Mouse (Mus musculus): ENCODE data around the gene Fam214b. TPM values are rescaled to one million over a fixed set of nuclear protein-coding genes. Genes with fewer than 3 reads are reported as not detected.

Fam214b gene
- polyA plus RNA-seq, 1 experiment from 2014 or later: 7.4 TPM

DNA sequence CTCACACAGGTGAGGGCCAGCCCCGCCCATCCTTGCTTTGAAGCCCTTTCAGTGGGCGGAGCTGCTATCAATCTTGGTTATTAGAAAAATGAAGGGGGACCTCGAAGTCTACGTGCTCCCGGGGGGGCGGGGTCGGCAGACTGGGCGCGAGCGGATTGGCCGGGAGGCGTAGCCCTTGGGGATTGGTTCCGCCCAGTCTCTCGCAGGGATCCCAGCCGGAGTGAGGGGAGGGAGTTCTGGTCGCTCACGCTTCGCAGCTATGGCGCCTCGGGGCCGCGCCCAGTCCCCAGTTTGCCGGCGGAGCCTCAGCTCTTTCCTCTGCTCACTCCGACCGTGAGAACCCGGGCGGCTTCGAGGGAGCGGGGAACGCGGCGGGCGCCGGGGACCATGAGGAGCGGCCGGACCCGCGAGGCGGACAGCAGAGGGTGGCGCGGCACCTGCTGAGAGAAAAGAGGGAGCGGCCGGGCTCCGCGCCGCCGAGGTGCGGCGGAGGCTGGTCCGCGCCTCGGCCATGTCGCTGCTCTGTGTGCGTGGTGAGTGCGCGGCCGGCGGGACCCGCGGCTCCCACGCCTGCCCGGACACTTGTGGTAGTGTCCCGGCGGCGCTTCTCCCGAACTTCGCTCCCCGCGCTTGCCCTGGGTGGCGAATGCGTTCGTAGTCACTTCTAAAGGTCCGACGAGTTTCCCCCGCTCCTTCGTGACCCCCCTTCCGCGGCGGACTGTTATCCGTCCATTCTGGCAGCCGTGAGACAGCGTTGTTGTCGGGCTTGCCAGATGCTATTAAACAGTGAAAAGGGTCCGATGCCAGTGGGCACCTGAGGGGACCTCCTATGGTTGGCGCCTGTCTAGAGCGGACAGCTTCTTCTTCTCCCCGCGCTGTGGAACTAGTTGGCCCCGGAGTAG, 13.0 kb upstream of the Fam214b start, which contains the start of gene Unc13b:
Unc13b (plus strand) TSS at position 201 of the 902 bp plus-strand sequence.
- peak within 1 kb of the TSS; percentile 64 for H3K4me3 ChIP-seq (ENCODE audit: low read depth, low read length)
- no peak within 1 kb of the TSS for H3K27ac ChIP-seq (ENCODE audit: low read depth, low read length)

DNA sequence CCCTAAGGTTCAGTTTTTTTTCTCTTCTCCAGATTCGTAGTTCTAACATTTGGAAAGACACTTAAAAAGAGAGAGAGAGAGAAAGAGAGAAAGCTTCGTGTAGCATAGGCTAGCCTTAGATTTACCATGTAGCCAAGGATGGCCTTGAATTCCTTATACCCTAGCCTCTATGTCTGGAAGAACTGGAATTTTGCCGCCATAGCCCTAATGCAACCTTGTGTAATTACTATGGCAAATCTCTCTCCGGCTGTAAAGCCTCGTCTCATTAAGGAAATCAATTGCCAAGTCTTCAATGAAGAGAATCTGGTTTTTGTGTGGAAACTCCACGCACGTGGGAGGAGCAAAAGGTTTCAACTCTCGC, 12.4 kb upstream of the Fam214b start:
- H3K27me3 ChIP-seq (replicated peaks; ENCODE audit: control insufficient read depth, insufficient read depth, low read length): peaks cover 20% of the 10 kb centered on the region
- WGBS: 23% methylated on average over 8 of the region's 8 CpGs
- H3K27ac ChIP-seq (ENCODE audit: low read depth, low read length): no peak overlapping the region
- no peak overlapping the region for H3K9ac ChIP-seq (ENCODE audit: low read depth, low read length)
- H3K36me3 ChIP-seq (ENCODE audit: control insufficient read depth, insufficient read depth, low read length): no peaks in the 10 kb centered on the region
- no peak for DNase-seq (ENCODE audit: low spot score)
- H3K4me1 ChIP-seq (replicated peaks; ENCODE audit: control insufficient read depth, insufficient read depth, low read length): no peaks in the 10 kb centered on the region; the same call in 1 of the 2 replicates
- no peaks in the 10 kb centered on the region for H3K9me3 ChIP-seq (ENCODE audit: control insufficient read depth, low read length)
- ATAC-seq (replicated peaks; ENCODE audit: low FRiP score): no peak
- H3K4me2 ChIP-seq: peak overlapping the region; percentile 96
- peak overlapping the region; percentile 64 for H3K4me3 ChIP-seq (ENCODE audit: low read depth, low read length)

More for the DNA sequence above, 13.0 kb upstream of the Fam214b start, which contains the start of gene Unc13b:
- under 1% methylated on average over 88 of the region's 90 CpGs for WGBS
- ATAC-seq (replicated peaks; ENCODE audit: low FRiP score): peak; percentile 98
- DNase-seq (ENCODE audit: low spot score): peak; percentile 89
- H3K27me3 ChIP-seq (replicated peaks; ENCODE audit: control insufficient read depth, insufficient read depth, low read length): peaks cover 20% of the 10 kb centered on the region
- peak within 1 kb of the TSS; percentile 28 for H3K9ac ChIP-seq (ENCODE audit: low read depth, low read length)
- H3K4me1 ChIP-seq (replicated peaks; ENCODE audit: control insufficient read depth, insufficient read depth, low read length): no peaks in the 10 kb centered on the region; the same call in 1 of the 2 replicates
- no peaks in the 10 kb centered on the region for H3K36me3 ChIP-seq (ENCODE audit: control insufficient read depth, insufficient read depth, low read length)
- H3K9me3 ChIP-seq (ENCODE audit: control insufficient read depth, low read length): no peaks in the 10 kb centered on the region
- H3K4me2 ChIP-seq: peak within 1 kb of the TSS; percentile 96

DNA sequence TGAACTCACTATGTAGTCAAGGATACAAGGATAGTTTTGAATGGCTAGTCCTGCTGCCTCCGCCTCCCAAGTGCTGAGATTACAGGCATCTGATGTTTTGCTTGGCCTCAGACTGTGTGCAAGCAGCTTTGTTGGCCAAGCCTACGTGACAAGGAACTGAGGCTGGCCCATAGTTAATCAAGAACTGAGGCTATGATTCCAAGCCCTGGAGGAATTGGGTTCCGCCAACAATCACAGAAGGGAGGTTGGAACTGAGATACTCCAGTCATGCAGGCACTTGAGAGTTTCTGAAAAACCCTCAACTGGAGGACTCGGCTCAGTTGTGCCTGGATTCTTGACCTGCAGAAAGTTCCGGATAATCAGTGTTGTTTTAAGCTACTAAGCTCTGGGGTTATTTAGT, 11.6 kb upstream of the Fam214b start:
- Histone ChIP-seq H3K4me3 (ENCODE audit: low read depth, low read length) (no peak overlapping the region), H3K9ac (ENCODE audit: low read depth, low read length) (no peak overlapping the region), H3K27me3 (replicated peaks; ENCODE audit: control insufficient read depth, insufficient read depth, low read length) (peaks cover 20% of the 10 kb centered on the region), H3K36me3 (ENCODE audit: control insufficient read depth, insufficient read depth, low read length) (no peaks in the 10 kb centered on the region), H3K4me2 (no peak overlapping the region), H3K27ac (ENCODE audit: low read depth, low read length) (no peak overlapping the region), H3K4me1 (replicated peaks; ENCODE audit: control insufficient read depth, insufficient read depth, low read length) (no peaks in the 10 kb centered on the region; the same call in 1 of the 2 replicates), H3K9me3 (ENCODE audit: control insufficient read depth, low read length) (no peaks in the 10 kb centered on the region)
- DNase-seq (ENCODE audit: low spot score) (no peak), ATAC-seq (replicated peaks; ENCODE audit: low FRiP score) (no peak)
- WGBS: 86% methylated on average over 5 of the region's 5 CpGs

DNA sequence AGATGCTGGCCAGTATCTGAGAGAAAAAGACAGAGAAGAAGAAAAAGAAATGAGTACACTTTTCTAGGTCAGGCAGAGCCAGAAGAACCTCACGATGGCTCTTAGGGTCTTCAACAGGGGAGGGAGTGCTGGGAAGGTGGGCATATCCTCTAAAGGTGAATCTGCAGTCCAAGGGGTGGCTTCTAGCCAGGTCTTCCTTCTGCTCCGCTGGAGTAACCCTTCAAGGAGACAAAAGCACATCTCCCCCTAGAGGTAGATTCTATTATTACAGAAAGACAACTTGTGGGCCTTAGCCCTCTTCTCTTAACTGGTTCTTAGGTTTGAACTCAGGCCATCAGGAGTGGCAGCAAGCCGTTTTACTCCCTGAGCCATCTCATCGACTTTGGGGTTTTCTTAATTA, 6.6 kb upstream of the Fam214b start:
- peak; percentile 47; the same call in 1 of the 2 replicates for ATAC-seq (replicated peaks; ENCODE audit: low FRiP score)
- H3K9ac ChIP-seq (ENCODE audit: low read depth, low read length): no peak overlapping the region

DNA sequence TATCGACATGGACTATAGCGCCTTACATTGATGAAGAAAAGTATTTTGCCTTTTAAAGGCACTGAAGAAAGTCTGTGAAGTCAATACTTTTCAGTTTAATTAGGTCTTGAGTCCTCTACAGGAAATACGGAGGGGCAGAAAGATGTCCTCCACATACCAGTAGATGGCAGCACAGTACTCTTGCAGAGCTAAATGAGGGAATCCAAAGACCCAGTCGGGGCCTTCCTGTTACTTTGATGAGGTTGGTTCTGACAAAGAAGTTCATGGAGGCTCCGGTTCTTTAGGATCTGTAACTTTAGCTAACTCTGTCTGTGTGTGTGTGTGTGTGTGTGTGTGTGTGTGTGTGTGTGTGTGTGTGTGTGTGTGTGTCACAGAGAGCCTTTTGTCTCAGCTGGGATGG, 1.2 kb upstream of the Fam214b start:
- Histone ChIP-seq H3K4me3 (ENCODE audit: low read depth, low read length) (no peak overlapping the region), H3K9me3 (ENCODE audit: control insufficient read depth, low read length) (no peaks in the 10 kb centered on the region), H3K27me3 (replicated peaks; ENCODE audit: control insufficient read depth, insufficient read depth, low read length) (no peaks in the 10 kb centered on the region), H3K4me1 (replicated peaks; ENCODE audit: control insufficient read depth, insufficient read depth, low read length) (peaks cover 27% of the 10 kb centered on the region), H3K9ac (ENCODE audit: low read depth, low read length) (no peak overlapping the region), H3K27ac (ENCODE audit: low read depth, low read length) (no peak overlapping the region), H3K36me3 (ENCODE audit: control insufficient read depth, insufficient read depth, low read length) (no peaks in the 10 kb centered on the region), H3K4me2 (peak overlapping the region; percentile 25; the same call in 1 of the 2 replicates)
- DNase-seq (ENCODE audit: low spot score) (peak; percentile 43), ATAC-seq (replicated peaks; ENCODE audit: low FRiP score) (no peak)
- 9% methylated on average over 5 of the region's 5 CpGs for WGBS

More for the DNA sequence above, 6.6 kb upstream of the Fam214b start:
- no peaks in the 10 kb centered on the region for H3K27me3 ChIP-seq (replicated peaks; ENCODE audit: control insufficient read depth, insufficient read depth, low read length)
- 11% methylated on average over 4 of the region's 4 CpGs for WGBS
- no peak overlapping the region for H3K27ac ChIP-seq (ENCODE audit: low read depth, low read length)
- no peak for DNase-seq (ENCODE audit: low spot score)
- no peaks in the 10 kb centered on the region for H3K4me1 ChIP-seq (replicated peaks; ENCODE audit: control insufficient read depth, insufficient read depth, low read length)
- no peak overlapping the region for H3K4me2 ChIP-seq
- H3K36me3 ChIP-seq (ENCODE audit: control insufficient read depth, insufficient read depth, low read length): no peaks in the 10 kb centered on the region
- H3K9me3 ChIP-seq (ENCODE audit: control insufficient read depth, low read length): no peaks in the 10 kb centered on the region
- no peak overlapping the region for H3K4me3 ChIP-seq (ENCODE audit: low read depth, low read length)

DNA sequence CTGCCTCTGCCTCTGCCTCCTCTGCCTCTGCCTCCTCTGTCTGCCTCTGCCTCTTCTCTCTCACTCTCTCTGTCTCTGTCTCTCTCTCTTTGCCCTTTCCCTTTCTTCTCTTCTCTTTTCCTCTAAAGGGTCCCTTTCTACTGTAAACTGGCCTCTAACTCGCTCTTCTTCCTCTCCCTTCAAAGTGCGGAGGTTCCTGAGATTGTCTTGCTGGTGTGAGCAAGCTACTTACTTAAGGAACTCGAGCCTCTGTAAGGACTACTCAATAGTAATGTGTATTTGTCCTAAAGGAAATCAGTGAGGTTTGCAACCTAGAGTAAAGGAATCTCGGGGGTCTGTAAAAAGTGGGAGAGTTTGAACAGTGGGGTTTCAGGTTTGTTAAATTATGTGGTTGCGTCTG, 587 bp upstream of the Fam214b start:
- Histone ChIP-seq H3K9me3 (ENCODE audit: control insufficient read depth, low read length) (no peaks in the 10 kb centered on the region), H3K27ac (ENCODE audit: low read depth, low read length) (no peak overlapping the region), H3K4me1 (replicated peaks; ENCODE audit: control insufficient read depth, insufficient read depth, low read length) (peaks cover 27% of the 10 kb centered on the region), H3K36me3 (ENCODE audit: control insufficient read depth, insufficient read depth, low read length) (no peaks in the 10 kb centered on the region), H3K4me3 (ENCODE audit: low read depth, low read length) (no peak overlapping the region), H3K4me2 (peak overlapping the region; percentile 25; the same call in 1 of the 2 replicates), H3K9ac (ENCODE audit: low read depth, low read length) (no peak overlapping the region), H3K27me3 (replicated peaks; ENCODE audit: control insufficient read depth, insufficient read depth, low read length) (no peaks in the 10 kb centered on the region)
- WGBS: 51% methylated on average over 5 of the region's 5 CpGs
- ATAC-seq (replicated peaks; ENCODE audit: low FRiP score) (no peak), DNase-seq (ENCODE audit: low spot score) (no peak)

DNA sequence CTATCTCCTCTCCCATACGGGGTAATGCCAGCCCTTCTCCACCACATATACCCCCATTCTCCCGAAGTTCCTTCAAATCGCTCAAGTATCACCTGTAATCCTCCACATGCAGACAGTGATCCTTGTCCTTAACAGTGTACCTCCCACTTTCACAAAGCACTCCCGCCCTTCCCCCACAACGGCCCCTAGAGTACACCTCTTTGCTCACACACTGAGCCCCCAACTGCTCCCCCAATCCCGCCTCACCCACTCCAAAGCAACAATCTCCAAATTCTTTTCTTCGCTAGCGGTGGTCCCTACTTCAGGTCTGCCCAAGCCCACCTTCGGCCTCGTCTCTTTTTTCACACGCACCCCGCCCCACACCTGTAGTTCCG, 748 bp downstream of the Fam214b start:
- Histone ChIP-seq H3K4me3 (ENCODE audit: low read depth, low read length) (peak overlapping the region; percentile 51), H3K4me2 (peak overlapping the region; percentile 75), H3K36me3 (ENCODE audit: control insufficient read depth, insufficient read depth, low read length) (no peaks in the 10 kb centered on the region), H3K9me3 (ENCODE audit: control insufficient read depth, low read length) (no peaks in the 10 kb centered on the region), H3K27ac (ENCODE audit: low read depth, low read length) (no peak overlapping the region), H3K27me3 (replicated peaks; ENCODE audit: control insufficient read depth, insufficient read depth, low read length) (no peaks in the 10 kb centered on the region), H3K9ac (ENCODE audit: low read depth, low read length) (peak overlapping the region; percentile 42; the same call in 1 of the 2 replicates), H3K4me1 (replicated peaks; ENCODE audit: control insufficient read depth, insufficient read depth, low read length) (peaks cover 33% of the 10 kb centered on the region)
- WGBS: 9% methylated on average over 13 of the region's 13 CpGs
- no peak for DNase-seq (ENCODE audit: low spot score)
- ATAC-seq (replicated peaks; ENCODE audit: low FRiP score): no peak

DNA sequence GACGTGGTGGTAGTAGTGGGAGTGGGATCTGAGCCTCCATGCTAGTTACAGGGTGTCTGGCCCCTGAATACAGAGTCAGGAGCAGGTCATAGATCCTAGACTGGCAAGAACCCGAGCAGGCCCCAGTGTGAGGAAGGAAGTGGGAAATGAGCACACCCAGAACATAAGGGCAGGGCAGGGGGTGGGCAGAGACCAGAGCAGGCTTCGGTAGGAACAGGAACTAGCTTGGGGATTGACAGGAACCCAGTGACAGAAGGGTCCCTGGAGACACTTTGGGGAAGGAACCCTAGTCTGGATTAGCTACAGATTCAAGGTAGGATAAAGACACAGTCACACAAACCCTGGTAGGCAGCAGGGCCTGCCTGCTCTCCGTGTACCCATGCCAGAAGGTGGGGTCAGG, 1.3 kb downstream of the Fam214b start:
- Histone ChIP-seq H3K4me1 (replicated peaks; ENCODE audit: control insufficient read depth, insufficient read depth, low read length) (peaks cover 34% of the 10 kb centered on the region), H3K4me2 (peak overlapping the region; percentile 75), H3K27ac (ENCODE audit: low read depth, low read length) (peak overlapping the region; percentile 1), H3K9me3 (ENCODE audit: control insufficient read depth, low read length) (no peaks in the 10 kb centered on the region), H3K36me3 (ENCODE audit: control insufficient read depth, insufficient read depth, low read length) (no peaks in the 10 kb centered on the region), H3K27me3 (replicated peaks; ENCODE audit: control insufficient read depth, insufficient read depth, low read length) (no peaks in the 10 kb centered on the region), H3K4me3 (ENCODE audit: low read depth, low read length) (no peak overlapping the region; the same call in 1 of the 2 replicates), H3K9ac (ENCODE audit: low read depth, low read length) (no peak overlapping the region)
- DNase-seq (ENCODE audit: low spot score): no peak
- ATAC-seq (replicated peaks; ENCODE audit: low FRiP score): no peak
- WGBS: 22% methylated on average over 4 of the region's 4 CpGs

Measured in liver, embryonic 11.5 days (tissue).